Mouse (Mus musculus) heart, postnatal 0 days (tissue): ENCODE measurements around the gene Magi1. TPM values are rescaled to one million over a fixed set of nuclear protein-coding genes. Genes with fewer than 3 reads are reported as not detected.

Experiments used
- ATAC-seq: fragments of 200-750 bp; cut with Nextera tagmentation; 2 replicates; pipeline ENCODE4 v1.8.0; 2017; ENCODE audit warnings: low read depth, moderate number of reproducible peaks, moderate library complexity; ENCODE audit not compliant: insufficient read depth
- DNase-seq: peaks from one replicate; pipeline ENCODE4 v3.0.0-alpha.2; 2016; ENCODE audit warnings: low spot score
- H3K27ac ChIP-seq: fragments of 300-500 bp; sonication (generic); 2 replicates; pipeline ENCODE4 v1.5.1; 2014; ENCODE audit warnings: low read depth, mild to moderate bottlenecking
- H3K27me3 ChIP-seq: fragments of 300-500 bp; sonication (generic); 2 replicates; pipeline ENCODE4 v1.6.1; 2014; ENCODE audit warnings: low read length, mixed read lengths; ENCODE audit not compliant: control insufficient read depth, insufficient read depth
- H3K36me3 ChIP-seq: fragments of 300-500 bp; sonication (generic); replicated peaks from 2 replicates; pipeline ENCODE4 v1.6.1; 2014; ENCODE audit warnings: low read length, mixed read lengths; ENCODE audit not compliant: control insufficient read depth, insufficient read depth
- H3K4me1 ChIP-seq: fragments of 300-500 bp; sonication (generic); 2 replicates; pipeline ENCODE4 v1.6.1; 2014; ENCODE audit warnings: antibody characterized with exemption; ENCODE audit not compliant: control insufficient read depth, insufficient read depth
- H3K4me2 ChIP-seq: fragments of 300-500 bp; sonication (generic); 2 replicates; pipeline ENCODE4 v1.6.1; 2014; ENCODE audit warnings: low read depth, mild to moderate bottlenecking, low read length, moderate library complexity
- H3K4me3 ChIP-seq: fragments of 300-500 bp; sonication (generic); 2 replicates; pipeline ENCODE4 v1.5.1; 2014; ENCODE audit warnings: low read depth, low read length
- H3K9ac ChIP-seq: fragments of 300-500 bp; sonication (generic); replicated peaks from 2 replicates; pipeline ENCODE4 v1.6.1; 2014; ENCODE audit warnings: low read depth, low read length, mixed read lengths
- H3K9me3 ChIP-seq: fragments of 300-500 bp; sonication (generic); replicated peaks from 2 replicates; pipeline ENCODE4 v1.6.1; 2016; ENCODE audit warnings: low read length; ENCODE audit not compliant: control insufficient read depth
- CTCF ChIP-seq: IDR thresholded peaks from 2 replicates; pipeline ENCODE4 v1.5.1; 2016; ENCODE audit warnings: antibody characterized with exemption, control low read depth, low read depth
- EP300 ChIP-seq: IDR thresholded peaks from 2 replicates; pipeline ENCODE4 v1.6.1; 2016; ENCODE audit warnings: antibody characterized with exemption, low read depth
- WGBS: fragments of 180-500 bp; shearing (Covaris S2); extraction: QIAGEN DNeasy Blood & Tissue Kit; methylation state at CpG from one replicate; pipeline ENCODE4 v1.1.7; 2014; 5-methylcytosine and 5-hydroxymethylcytosine counted together
- polyA plus RNA-seq: library from polyadenylated mRNA; unstranded; fragments of >200 nt; fragmentation: Nextera tagmentation; extraction: Ambion mirVana; gene quantifications from 2 replicates; pipeline ENCODE4 v1.2.1, GENCODE M21; 2015
- total RNA-seq: library from RNA; depleted of rRNA; stranded (reverse); fragments of >200 nt; gene quantifications from 2 replicates; pipeline ENCODE4 v1.2.3, GENCODE M21; 2014; ENCODE audit warnings: low replicate concordance

Gene Magi1
- total and polyA plus RNA-seq, 2 experiments from 2014 or later: 4.6 to 15.3 TPM

DNA sequence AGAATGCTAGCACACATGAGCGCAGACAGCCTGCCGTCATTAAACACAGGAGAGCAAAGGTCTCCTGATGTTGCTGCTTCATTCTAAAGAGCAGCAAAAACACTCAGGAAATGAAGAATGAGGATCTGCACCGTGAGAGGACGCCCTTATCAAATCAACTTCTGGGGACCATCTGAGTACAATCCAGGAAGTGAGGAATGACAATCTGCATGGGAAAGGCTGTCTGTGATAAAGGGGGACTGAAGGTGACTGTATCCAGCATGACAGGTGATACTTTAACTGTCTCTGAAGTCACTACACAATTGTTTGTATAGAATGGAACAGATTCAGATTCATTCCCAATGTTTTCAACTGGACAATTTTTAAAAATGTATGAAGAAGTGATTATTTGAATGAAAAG, 456.8 kb downstream of the Magi1 start:
- Histone ChIP-seq H3K9me3 (no peaks in the 10 kb centered on the region), H3K4me1 (no peaks in the 10 kb centered on the region), H3K27me3 (no peaks in the 10 kb centered on the region), H3K9ac (no peak overlapping the region), H3K4me3 (no peak overlapping the region), H3K27ac (no peak overlapping the region), H3K4me2 (no peak overlapping the region), H3K36me3 (no peaks in the 10 kb centered on the region)
- ATAC-seq: no peak
- DNase-seq: no peak
- TF ChIP-seq EP300: no peak
- TF ChIP-seq CTCF: no peak
- 33% methylated on average over 4 of the region's 4 CpGs for WGBS

DNA sequence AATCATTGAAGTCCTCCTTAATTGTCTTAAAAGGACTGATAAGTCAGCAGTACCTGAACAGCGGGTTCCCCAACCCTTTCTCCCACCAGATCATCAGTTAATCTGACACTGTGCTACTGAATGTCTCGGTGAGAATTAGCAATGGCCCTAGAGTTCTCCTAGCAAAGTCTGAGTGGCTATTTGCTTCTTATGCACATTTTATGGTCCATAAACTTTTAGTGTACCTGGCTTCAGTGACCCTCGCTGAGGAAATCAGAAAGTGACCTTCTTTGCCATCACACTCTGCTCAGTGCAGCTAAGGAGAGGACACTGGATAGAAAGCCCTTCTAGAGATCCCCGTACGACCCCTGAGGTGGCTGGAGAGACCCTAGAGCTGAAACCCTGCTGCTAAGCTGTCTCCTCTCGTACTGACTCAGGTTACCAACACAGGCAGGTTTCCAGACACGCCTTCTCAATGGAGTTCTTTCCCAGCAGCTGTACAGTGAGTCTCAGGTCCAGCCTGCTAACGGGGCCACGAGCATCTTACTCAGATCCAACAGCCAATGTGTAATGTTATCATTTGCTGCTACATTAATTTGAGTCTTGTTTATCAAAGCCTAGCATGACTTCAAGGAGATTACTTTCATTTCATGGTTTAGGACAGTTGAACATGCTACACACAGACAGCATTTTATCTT, 461.4 kb downstream of the Magi1 start:
- ATAC-seq: no peak
- no peak for TF ChIP-seq CTCF
- TF ChIP-seq EP300: no peak
- 87% methylated on average over 9 of the region's 9 CpGs for WGBS

DNA sequence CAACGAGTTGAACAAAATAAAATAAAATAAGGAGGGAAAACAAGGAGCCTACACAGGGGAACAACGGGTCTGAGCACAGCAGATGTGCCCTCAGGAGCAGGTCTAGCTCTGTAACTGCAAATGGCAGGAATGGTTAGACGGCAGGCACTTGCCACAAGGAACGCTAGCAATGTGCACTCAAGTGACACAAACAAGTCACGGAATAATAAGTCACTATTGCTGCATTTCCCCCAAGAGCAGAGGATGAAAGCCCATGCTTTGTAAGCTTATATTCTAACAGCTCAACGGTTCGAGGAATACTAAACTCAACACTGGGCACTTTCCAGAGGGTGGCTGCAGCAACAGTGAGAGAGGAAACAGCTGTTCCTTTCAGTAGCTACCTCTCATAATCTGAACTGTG, 462.2 kb downstream of the Magi1 start:
- no peak overlapping the region for H3K4me2 ChIP-seq
- no peaks in the 10 kb centered on the region for H3K9me3 ChIP-seq
- no peak overlapping the region for H3K4me3 ChIP-seq
- H3K4me1 ChIP-seq: no peaks in the 10 kb centered on the region
- no peaks in the 10 kb centered on the region for H3K27me3 ChIP-seq
- H3K9ac ChIP-seq: no peak overlapping the region
- WGBS: 86% methylated on average over 7 of the region's 7 CpGs
- TF ChIP-seq EP300 (no peak), CTCF (no peak)
- no peak overlapping the region for H3K27ac ChIP-seq
- no peak for ATAC-seq
- no peak for DNase-seq
- H3K36me3 ChIP-seq: no peaks in the 10 kb centered on the region

More for the DNA sequence above, 461.4 kb downstream of the Magi1 start:
- no peak for DNase-seq
- no peak overlapping the region for H3K4me3 ChIP-seq
- H3K27ac ChIP-seq: no peak overlapping the region
- no peaks in the 10 kb centered on the region for H3K36me3 ChIP-seq
- H3K27me3 ChIP-seq: no peaks in the 10 kb centered on the region
- no peaks in the 10 kb centered on the region for H3K4me1 ChIP-seq
- H3K9me3 ChIP-seq: no peaks in the 10 kb centered on the region
- H3K9ac ChIP-seq: no peak overlapping the region
- H3K4me2 ChIP-seq: no peak overlapping the region

DNA sequence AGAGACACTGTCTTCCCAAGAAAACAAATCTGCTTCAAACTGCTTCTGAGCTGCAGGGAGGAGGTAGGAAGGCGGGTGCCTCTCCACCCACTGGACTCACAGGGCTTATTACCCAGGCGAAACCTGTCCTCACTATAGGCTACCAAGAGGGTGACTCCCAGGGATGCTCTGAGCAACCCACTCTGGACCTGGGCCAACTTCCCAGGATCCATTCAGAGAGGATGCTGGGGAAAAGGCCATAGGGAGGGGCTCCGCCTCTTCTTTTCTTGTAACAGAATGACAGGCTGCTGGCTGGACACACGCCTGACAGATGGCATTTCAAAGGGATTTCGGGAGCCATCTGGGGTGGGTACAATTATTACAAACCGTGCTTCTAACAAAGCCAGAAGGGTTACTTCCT, 463.8 kb downstream of the Magi1 start:
- no peak for ATAC-seq
- Histone ChIP-seq H3K36me3 (no peaks in the 10 kb centered on the region), H3K4me1 (no peaks in the 10 kb centered on the region), H3K4me3 (no peak overlapping the region), H3K4me2 (no peak overlapping the region), H3K27ac (no peak overlapping the region), H3K9ac (no peak overlapping the region), H3K27me3 (no peaks in the 10 kb centered on the region), H3K9me3 (no peaks in the 10 kb centered on the region)
- 50% methylated on average over 6 of the region's 6 CpGs for WGBS
- TF ChIP-seq EP300: no peak
- no peak for TF ChIP-seq CTCF
- DNase-seq: no peak

DNA sequence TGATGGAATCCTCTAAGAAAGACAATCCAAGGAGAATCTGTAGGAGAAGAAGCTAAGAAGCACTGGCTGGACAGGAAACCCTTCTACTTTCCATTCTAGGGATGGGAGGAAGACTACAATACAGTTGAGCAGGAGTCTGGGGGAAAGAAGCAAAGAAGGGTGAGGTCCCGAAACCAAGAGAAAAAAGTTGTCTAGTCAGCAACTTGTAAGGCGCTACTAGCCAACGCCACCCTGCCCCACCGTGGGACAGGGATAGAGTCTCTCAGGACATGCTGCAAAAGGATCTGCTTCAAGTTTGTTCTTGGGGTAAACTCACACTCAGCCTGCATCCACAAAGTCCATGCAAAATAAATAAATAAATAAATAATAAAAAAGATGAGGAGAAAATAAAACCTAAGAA, 464.4 kb downstream of the Magi1 start:
- Histone ChIP-seq H3K4me2 (no peak overlapping the region), H3K36me3 (no peaks in the 10 kb centered on the region), H3K4me3 (no peak overlapping the region), H3K9me3 (no peaks in the 10 kb centered on the region), H3K9ac (no peak overlapping the region), H3K27me3 (no peaks in the 10 kb centered on the region), H3K27ac (no peak overlapping the region), H3K4me1 (no peaks in the 10 kb centered on the region)
- DNase-seq (no peak), ATAC-seq (no peak)
- no peak for TF ChIP-seq EP300
- TF ChIP-seq CTCF: no peak
- 96% methylated on average over 4 of the region's 4 CpGs for WGBS

DNA sequence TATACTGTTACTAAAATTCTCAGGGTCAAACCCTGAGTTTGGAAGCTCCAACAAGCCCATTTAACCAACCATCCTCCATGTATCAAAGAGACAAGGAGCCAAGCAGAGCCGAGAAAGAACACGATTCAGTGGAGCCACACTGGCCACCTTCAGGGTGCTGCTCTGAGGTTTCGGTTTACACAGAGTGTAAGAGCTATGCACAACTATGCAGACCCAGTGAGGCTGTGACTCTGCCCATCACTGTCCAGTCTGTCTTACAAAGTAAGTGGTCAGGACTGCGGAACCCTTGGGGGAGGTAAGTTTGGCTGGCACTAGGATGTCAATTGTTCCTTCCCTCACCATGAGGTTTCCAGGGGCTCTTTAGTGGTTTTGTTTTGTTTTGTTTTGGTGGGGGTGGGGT, 465.2 kb downstream of the Magi1 start:
- no peak overlapping the region for H3K27ac ChIP-seq
- H3K9ac ChIP-seq: no peak overlapping the region
- H3K27me3 ChIP-seq: no peaks in the 10 kb centered on the region
- H3K9me3 ChIP-seq: no peaks in the 10 kb centered on the region
- no peak for ATAC-seq
- no peaks in the 10 kb centered on the region for H3K36me3 ChIP-seq
- no peaks in the 10 kb centered on the region for H3K4me1 ChIP-seq
- DNase-seq: no peak
- H3K4me3 ChIP-seq: no peak overlapping the region
- TF ChIP-seq CTCF: no peak
- TF ChIP-seq EP300: no peak
- no peak overlapping the region for H3K4me2 ChIP-seq
- WGBS: 83% methylated on average over 4 of the region's 4 CpGs
